Mouse (Mus musculus): Measurements from ENCODE around the gene Sirt6. TPM values are rescaled to one million over a fixed set of nuclear protein-coding genes. Genes with fewer than 3 reads are reported as not detected.
A peak's percentile ranks its signal among the peaks of the same experiment; 100 is the strongest.
"Not testable (repeated sequence)": the region's sequence is repeated elsewhere in the genome, so short reads cannot be mapped to it uniquely, and the experiment has no call there.

The Sirt6 gene
- polyA plus RNA-seq (2012; fragmentation: generic; extraction: Trizol) = 20.8 TPM
- long read RNA-seq, experiment 1, transcript Sirt6-201 (8 exons, 1,891 nt) = major isoform, 9 of 24 reads
- long read RNA-seq, experiment 1, partial matches to known transcripts = 1 of 24 reads
- long read RNA-seq, experiment 1, other reads (novel, unspliced or antisense) = 14 of 24 reads
- long read RNA-seq, experiment 2, transcript Sirt6-201 (8 exons, 1,891 nt) = major isoform, 27 of 40 reads
- long read RNA-seq, experiment 2, partial matches to known transcripts = 5 of 40 reads
- long read RNA-seq, experiment 2, other reads (novel, unspliced or antisense) = 6 of 40 reads

- Histone ChIP-seq H3K36me3 (ENCODE audit: control insufficient read depth, insufficient read depth) (peaks cover 10% of the 10 kb centered on the region), H3K27me3 (ENCODE audit: control insufficient read depth, insufficient read depth, insufficient read length) (no peaks in the 10 kb centered on the region), H3K79me3 (ENCODE audit: low read depth) (no peaks in the 10 kb centered on the region), H3ac (ENCODE audit: control insufficient read depth, insufficient read length, low read depth) (peak within 1 kb of the TSS; percentile 63), H3K79me2 (ENCODE audit: control insufficient read depth, insufficient read depth) (peaks cover 9% of the 10 kb centered on the region), H3K4me3 (ENCODE audit: insufficient read depth, poor library complexity, severe bottlenecking) (peak within 1 kb of the TSS; percentile 65)
- TF ChIP-seq CTCF (IDR thresholded peaks at IDR 0.05; ENCODE audit: control insufficient read depth, insufficient read depth, insufficient read length) (no peak), MAX (IDR thresholded peaks at IDR 0.05) (peak; percentile 79)
Observed at GRCm38 (mm10) chr10:81626994-81627835, at the start of gene Sirt6. Gene Sirt6 (minus strand): TSS chr10:81627797.

- no peak overlapping the region for H3K4me3 ChIP-seq (ENCODE audit: insufficient read depth, poor library complexity, severe bottlenecking)
- peaks cover 23% of the 10 kb centered on the region for H3K79me3 ChIP-seq (ENCODE audit: low read depth)
- TF ChIP-seq MYOD1 (IDR thresholded peaks at IDR 0.05; ENCODE audit: control insufficient read depth, insufficient read length, low read depth) = no peak
- TF ChIP-seq MYOG (IDR thresholded peaks at IDR 0.05; ENCODE audit: control insufficient read depth, extremely low read depth, insufficient read length) = no peak
- TF ChIP-seq MAX (IDR thresholded peaks at IDR 0.05) = no peak
- TF ChIP-seq CEBPB (IDR thresholded peaks at IDR 0.05; ENCODE audit: low read depth) = no peak
- no peak for TF ChIP-seq CTCF (IDR thresholded peaks at IDR 0.05; ENCODE audit: control insufficient read depth, insufficient read depth, insufficient read length)
- no peak for TF ChIP-seq USF1 (IDR thresholded peaks at IDR 0.05; ENCODE audit: low read depth)
- TF ChIP-seq FOSL1 (IDR thresholded peaks at IDR 0.05; ENCODE audit: insufficient read depth, low read length, poor library complexity, severe bottlenecking) = no peak
- peaks cover 36% of the 10 kb centered on the region for H3K79me2 ChIP-seq (ENCODE audit: control insufficient read depth, insufficient read depth)
- H3ac ChIP-seq (ENCODE audit: control insufficient read depth, insufficient read length, low read depth) = no peak overlapping the region
- no peaks in the 10 kb centered on the region for H3K27me3 ChIP-seq (ENCODE audit: control insufficient read depth, insufficient read depth, insufficient read length)
- peaks cover 3% of the 10 kb centered on the region for H3K36me3 ChIP-seq (ENCODE audit: control insufficient read depth, insufficient read depth)
Observed at GRCm38 (mm10) chr10:81656174-81656573, 28.6 kb upstream of the Sirt6 start.

GRCm38 (mm10) chr10:81655178-81655577 is 27.6 kb upstream of the Sirt6 start:
- H3K79me3 ChIP-seq (ENCODE audit: low read depth) = peaks cover 33% of the 10 kb centered on the region
- H3ac ChIP-seq (ENCODE audit: control insufficient read depth, insufficient read length, low read depth) = no peak overlapping the region
- no peak for TF ChIP-seq CTCF (IDR thresholded peaks at IDR 0.05; ENCODE audit: control insufficient read depth, insufficient read depth, insufficient read length)
- TF ChIP-seq FOSL1 (IDR thresholded peaks at IDR 0.05; ENCODE audit: insufficient read depth, low read length, poor library complexity, severe bottlenecking) = no peak
- no peak for TF ChIP-seq MAX (IDR thresholded peaks at IDR 0.05)
- no peak for TF ChIP-seq CEBPB (IDR thresholded peaks at IDR 0.05; ENCODE audit: low read depth)
- no peak for TF ChIP-seq MYOD1 (IDR thresholded peaks at IDR 0.05; ENCODE audit: control insufficient read depth, insufficient read length, low read depth)
- no peak for TF ChIP-seq USF1 (IDR thresholded peaks at IDR 0.05; ENCODE audit: low read depth)
- no peak for TF ChIP-seq MYOG (IDR thresholded peaks at IDR 0.05; ENCODE audit: control insufficient read depth, extremely low read depth, insufficient read length)
- peaks cover 5% of the 10 kb centered on the region for H3K36me3 ChIP-seq (ENCODE audit: control insufficient read depth, insufficient read depth)
- H3K79me2 ChIP-seq (ENCODE audit: control insufficient read depth, insufficient read depth) = peaks cover 45% of the 10 kb centered on the region
- H3K27me3 ChIP-seq (ENCODE audit: control insufficient read depth, insufficient read depth, insufficient read length) = no peaks in the 10 kb centered on the region
- no peak overlapping the region for H3K4me3 ChIP-seq (ENCODE audit: insufficient read depth, poor library complexity, severe bottlenecking)

- H3ac ChIP-seq (ENCODE audit: control insufficient read depth, insufficient read length, low read depth); H3K27me3 ChIP-seq (ENCODE audit: control insufficient read depth, insufficient read depth, insufficient read length); H3K36me3 ChIP-seq (ENCODE audit: control insufficient read depth, insufficient read depth): not testable (repeated sequence)
- Histone ChIP-seq H3K79me2 (ENCODE audit: control insufficient read depth, insufficient read depth) (peaks cover 51% of the 10 kb centered on the region), H3K4me3 (ENCODE audit: insufficient read depth, poor library complexity, severe bottlenecking) (peak within 1 kb of the TSS; percentile 40), H3K79me3 (ENCODE audit: low read depth) (peaks cover 27% of the 10 kb centered on the region)
Observed at GRCm38 (mm10) chr10:81648803-81649775, 21.5 kb upstream of the Sirt6 start, which contains the start of gene Gm10778. Gene Gm10778 (plus strand): TSS chr10:81649059.

- Histone ChIP-seq H3K36me3 (ENCODE audit: control insufficient read depth, insufficient read depth) (peaks cover 3% of the 10 kb centered on the region), H3K79me2 (ENCODE audit: control insufficient read depth, insufficient read depth) (peaks cover 35% of the 10 kb centered on the region), H3K27me3 (ENCODE audit: control insufficient read depth, insufficient read depth, insufficient read length) (no peaks in the 10 kb centered on the region), H3K79me3 (ENCODE audit: low read depth) (peaks cover 17% of the 10 kb centered on the region), H3ac (ENCODE audit: control insufficient read depth, insufficient read length, low read depth) (no peak overlapping the region), H3K4me3 (ENCODE audit: insufficient read depth, poor library complexity, severe bottlenecking) (no peak overlapping the region)
- TF ChIP-seq USF1 (IDR thresholded peaks at IDR 0.05; ENCODE audit: low read depth) (no peak), MAX (IDR thresholded peaks at IDR 0.05) (no peak), MYOD1 (IDR thresholded peaks at IDR 0.05; ENCODE audit: control insufficient read depth, insufficient read length, low read depth) (no peak), MYOG (IDR thresholded peaks at IDR 0.05; ENCODE audit: control insufficient read depth, extremely low read depth, insufficient read length) (no peak), FOSL1 (IDR thresholded peaks at IDR 0.05; ENCODE audit: insufficient read depth, low read length, poor library complexity, severe bottlenecking) (no peak), CEBPB (IDR thresholded peaks at IDR 0.05; ENCODE audit: low read depth) (no peak), CTCF (IDR thresholded peaks at IDR 0.05; ENCODE audit: control insufficient read depth, insufficient read depth, insufficient read length) (no peak)
Observed at GRCm38 (mm10) chr10:81646015-81646555, 18.5 kb upstream of the Sirt6 start.
